ENCODE assay signal across 10 mouse cellular contexts in genomic region chr9:122729500-122729899, GRCm38 (mm10). TPM values are rescaled to one million over a fixed set of nuclear protein-coding genes. Genes with fewer than 3 reads are reported as not detected.
A peak's percentile ranks its signal among the peaks of the same experiment; 100 is the strongest.
DNase-seq lines count a peak whose midpoint lies in the region; ATAC-seq and TF ChIP-seq lines count a peak whose summit lies in the region.
"Had no signal": no experiment of that assay in that cellular context is flagged by ENCODE, and none has a peak within 500 bp of the region (broad histone marks: within the 10 kb centered on the region; RNA-seq: fewer than 3 reads in every experiment).

No protein-coding gene starts in this region.

- TF ChIP-seq CTCF in cerebellum, adult 2 months (IDR thresholded peaks at IDR 0.05; ENCODE audit: borderline replicate concordance, insufficient read depth, low read depth, low read length), result no peak; the same call in 1 of the 2 replicates

- WGBS in cerebellum, adult 2 months, result 9% methylated on average over 10 of the region's 10 CpGs
- WGBS in kidney, embryonic 15.5 days, result 15% methylated on average over 10 of the region's 10 CpGs
- WGBS in limb, embryonic 14.5 days, result 13% methylated on average over 10 of the region's 10 CpGs

- no peak overlapping the region for H3K4me3 ChIP-seq in cerebellum, adult 2 months (replicated peaks; ENCODE audit: insufficient read depth, low read depth, low read length)
- H3K4me3 ChIP-seq in kidney, embryonic 15.5 days (replicated peaks), result no peak overlapping the region
- H3K4me3 ChIP-seq in limb, embryonic 14.5 days (replicated peaks; ENCODE audit: low read length), result no peak overlapping the region
- H3K4me3 ChIP-seq: stomach, embryonic 15.5 days had no signal

- no peak for ATAC-seq in cerebellum, adult (ENCODE audit: insufficient number of reproducible peaks, low FRiP score, low TSS enrichment)
- ATAC-seq in frontal cortex, adult (ENCODE audit: low TSS enrichment), result peak; percentile 92
- peak; percentile 29; the same call in 1 of the 2 replicates for ATAC-seq in kidney, embryonic 15.5 days (replicated peaks; ENCODE audit: low FRiP score)
- no peak for ATAC-seq in limb, embryonic 14.5 days (ENCODE audit: low FRiP score, low read depth)

- H3K9ac ChIP-seq in kidney, embryonic 15.5 days, result no peak overlapping the region
- H3K9ac ChIP-seq in limb, embryonic 14.5 days (ENCODE audit: low read depth, low read length, severe bottlenecking), result no peak overlapping the region
- H3K9ac ChIP-seq: stomach, embryonic 15.5 days had no signal

- no peak for TF ChIP-seq POLR2A in cerebellum, adult 2 months (IDR thresholded peaks at IDR 0.05; ENCODE audit: borderline replicate concordance, insufficient read depth, low read length)
- no peak for TF ChIP-seq POLR2A in limb, embryonic 14.5 days (IDR thresholded peaks at IDR 0.05; ENCODE audit: borderline replicate concordance, extremely low read depth, insufficient read depth, insufficient read length)

- no peaks in the 10 kb centered on the region for H3K27me3 ChIP-seq in cerebellum, adult 2 months (ENCODE audit: control insufficient read depth, insufficient read depth, low read length)
- H3K27me3 ChIP-seq in kidney, embryonic 15.5 days, result peaks cover 48% of the 10 kb centered on the region
- peaks cover 11% of the 10 kb centered on the region; the same call in 1 of the 2 replicates for H3K27me3 ChIP-seq in limb, embryonic 14.5 days (ENCODE audit: control insufficient read depth, insufficient read depth, low read length)

- H3K36me3 ChIP-seq in kidney, embryonic 15.5 days, result no peaks in the 10 kb centered on the region
- no peaks in the 10 kb centered on the region for H3K36me3 ChIP-seq in limb, embryonic 14.5 days (ENCODE audit: control insufficient read depth, insufficient read depth, low read length)
- H3K36me3 ChIP-seq: stomach, embryonic 15.5 days had no signal

- H3K4me1 ChIP-seq in cerebellum, adult 2 months (ENCODE audit: control insufficient read depth, insufficient read depth, low read length), result no peaks in the 10 kb centered on the region
- H3K4me1 ChIP-seq in kidney, embryonic 15.5 days, result no peaks in the 10 kb centered on the region
- H3K4me1 ChIP-seq in limb, embryonic 14.5 days (ENCODE audit: control insufficient read depth, insufficient read depth, low read length), result no peaks in the 10 kb centered on the region
- H3K4me1 ChIP-seq: stomach, embryonic 15.5 days had no signal

- peak; percentile 15 for DNase-seq in cerebellum, adult 11 months
- DNase-seq in ES-CJ7 (ENCODE audit: low read depth, low spot score), result peak; percentile 70
- DNase-seq in cerebellum, adult 2 months, result peak; percentile 44 to 46
- DNase-seq in limb, embryonic 14.5 days (ENCODE audit: low spot score), result peak; percentile 72
- DNase-seq in retina, postnatal 1 day, result peak; percentile 78

- H3K4me2 ChIP-seq in kidney, embryonic 15.5 days, result no peak overlapping the region
- H3K4me2 ChIP-seq in limb, embryonic 14.5 days (replicated peaks; ENCODE audit: low read depth, low read length, severe bottlenecking), result no peak overlapping the region
- H3K4me2 ChIP-seq: stomach, embryonic 15.5 days had no signal

- no peaks in the 10 kb centered on the region for H3K9me3 ChIP-seq in kidney, embryonic 15.5 days (replicated peaks)
- H3K9me3 ChIP-seq in limb, embryonic 14.5 days (ENCODE audit: control insufficient read depth, low read length), result no peaks in the 10 kb centered on the region
- H3K9me3 ChIP-seq: stomach, embryonic 15.5 days had no signal

- H3K27ac ChIP-seq in cerebellum, adult 2 months (ENCODE audit: insufficient read depth, low read length), result no peak overlapping the region
- no peak overlapping the region for H3K27ac ChIP-seq in kidney, embryonic 15.5 days
- no peak overlapping the region for H3K27ac ChIP-seq in limb, embryonic 14.5 days (replicated peaks; ENCODE audit: low read depth, low read length)
- H3K27ac ChIP-seq: stomach, embryonic 15.5 days had no signal

RNA-seq across cellular contexts. Expression of gene Topaz1, which starts 17.6 kb away (rescaled TPM):
- polyA plus RNA-seq in cerebellum, adult 2 months (2012; rRNA removed), result 0.02 TPM in 1 of 2 replicates, not detected in the other
- not detected in 2 replicates for polyA plus RNA-seq in kidney, embryonic 15.5 days (2015; fragmentation: Nextera tagmentation; extraction: Ambion mirVana)
- polyA plus RNA-seq in limb, embryonic 14.5 days (2012; rRNA removed), result not detected in 2 replicates
- not detected in 2 replicates for polyA plus RNA-seq in limb, embryonic 14.5 days (2014; fragmentation: Nextera tagmentation; extraction: Ambion mirVana)
- polyA plus RNA-seq: intestine, embryonic 14.5 days; stomach, embryonic 15.5 days had no signal

Comparison
In these comparisons a context has a peak if more than half of its experiments do, and no peak if none do; other contexts are left out.
1. DNase-seq: peak in every context shown above with its lines; median percentile 78 in retina, postnatal 1 day; 72 in limb, embryonic 14.5 days; 70 in ES-CJ7; 45 in cerebellum, adult 2 months; 15 in cerebellum, adult 11 months.
2. ATAC-seq: peak in frontal cortex, adult (single experiment) and kidney, embryonic 15.5 days (single experiment); none in cerebellum, adult (single experiment) and limb, embryonic 14.5 days (single experiment).